Mouse (Mus musculus) layer of hippocampus, postnatal 14 days (tissue): ENCODE results near the gene Syngap1. TPM values are rescaled to one million over a fixed set of nuclear protein-coding genes. Genes with fewer than 3 reads are reported as not detected.

ENCODE experiments used
- DNase-seq, 2 experiments: peaks; one replicate each; pipeline ENCODE4 v3.0.0; 2021 to 2022; ENCODE audit warnings: low spot score in 2 of 2, mixed read lengths in 1 of 2
- total RNA-seq, 2 experiments: library from RNA; stranded (reverse); gene quantifications; 2 replicates each; pipeline ENCODE4 v1.2.3; 2021

The Syngap1 gene
- total RNA-seq, 2 experiments from 2014 or later, result 512 to 532 TPM

DNA sequence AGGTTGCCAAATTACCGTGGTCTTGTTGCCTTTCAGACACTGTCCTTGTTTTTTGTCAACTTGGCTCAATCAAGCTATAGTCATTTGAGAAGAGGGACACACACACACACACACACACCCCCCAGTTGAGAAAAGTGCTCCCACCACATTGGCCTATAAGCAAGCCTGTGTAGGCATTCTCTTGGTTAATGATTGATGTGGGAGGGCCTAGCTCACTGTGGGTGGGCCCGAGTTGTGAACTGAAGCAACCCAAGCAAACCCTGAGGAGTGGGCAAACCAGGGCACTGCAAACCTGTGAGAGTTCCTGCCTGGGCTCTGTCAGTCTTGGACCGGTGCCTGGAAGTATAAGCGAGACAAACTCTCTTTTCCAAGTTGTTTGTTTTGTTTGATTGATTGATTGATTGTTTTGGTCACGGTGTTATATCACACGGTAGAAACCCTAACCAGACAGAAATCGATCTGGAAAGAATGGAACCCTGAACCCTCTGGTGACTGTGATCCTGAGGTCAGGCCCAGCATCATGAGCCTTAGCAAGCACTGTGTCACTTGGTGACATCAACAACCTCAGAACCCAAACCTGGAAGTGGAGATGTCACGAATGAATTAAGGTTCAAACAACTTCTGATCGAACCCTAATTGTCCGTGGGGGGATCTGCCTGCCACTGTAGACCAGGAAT is 44.6 kb downstream of the Syngap1 start:
- no peak for DNase-seq

DNA sequence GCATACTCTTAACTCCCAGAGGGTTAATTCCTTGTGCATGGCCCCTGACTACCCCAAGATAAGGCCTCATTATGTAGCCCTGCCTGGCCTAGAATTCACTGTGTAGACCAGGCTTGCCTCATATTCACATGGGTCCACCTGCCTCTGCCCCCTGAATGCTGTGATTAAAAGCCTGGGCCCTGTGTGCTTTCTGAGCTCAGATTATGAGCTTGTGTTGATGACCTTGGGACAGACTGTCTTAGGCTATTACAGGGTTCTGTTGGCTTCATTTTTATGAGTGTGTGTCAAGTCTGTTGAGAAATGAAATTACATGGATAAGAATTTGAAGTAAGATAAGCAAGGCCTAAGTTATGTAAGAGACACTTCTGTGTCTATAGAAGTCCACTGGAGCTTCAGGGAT is 49.5 kb downstream of the Syngap1 start:
- DNase-seq, result no peak

DNA sequence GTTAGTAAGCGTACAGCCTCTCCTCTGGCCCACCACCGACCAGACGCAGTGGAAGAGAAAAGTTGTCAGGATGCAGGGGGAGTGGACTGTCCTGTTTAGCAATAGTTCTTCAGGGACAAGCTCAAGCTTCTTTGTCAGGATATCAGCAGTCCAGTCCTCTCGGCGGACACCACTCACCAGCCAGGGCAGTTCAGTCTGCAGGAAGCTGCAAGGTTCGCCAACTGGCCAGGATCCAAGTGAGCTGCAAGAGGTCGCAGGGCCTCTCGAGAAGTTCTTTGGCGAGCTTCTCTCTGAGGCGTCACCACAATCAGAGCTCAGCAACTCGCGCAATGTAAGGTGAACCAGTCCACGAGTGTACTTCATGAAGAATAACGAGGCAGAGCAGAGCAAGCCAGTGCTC is 53.4 kb downstream of the Syngap1 start:
- no peak for DNase-seq

DNA sequence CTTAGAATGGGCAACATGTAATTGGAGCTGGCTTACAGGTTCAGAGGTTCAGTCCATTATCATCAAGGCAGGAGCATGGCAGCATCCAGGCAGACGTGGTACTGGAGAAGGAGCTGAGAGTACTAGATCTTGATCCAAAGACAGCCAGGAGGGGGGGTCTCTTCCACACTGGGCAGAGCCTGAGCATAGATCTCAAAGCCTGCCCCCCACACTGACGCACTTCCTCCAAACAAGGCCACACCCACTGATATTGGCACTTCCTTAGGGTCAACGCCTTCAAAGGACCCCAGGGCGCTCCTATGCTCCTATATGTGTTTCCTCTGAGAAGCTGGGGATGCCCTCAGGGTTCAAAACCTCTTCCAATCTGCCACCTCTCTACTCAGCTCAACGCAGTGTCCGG is 54.0 kb downstream of the Syngap1 start:
- DNase-seq, result no peak

DNA sequence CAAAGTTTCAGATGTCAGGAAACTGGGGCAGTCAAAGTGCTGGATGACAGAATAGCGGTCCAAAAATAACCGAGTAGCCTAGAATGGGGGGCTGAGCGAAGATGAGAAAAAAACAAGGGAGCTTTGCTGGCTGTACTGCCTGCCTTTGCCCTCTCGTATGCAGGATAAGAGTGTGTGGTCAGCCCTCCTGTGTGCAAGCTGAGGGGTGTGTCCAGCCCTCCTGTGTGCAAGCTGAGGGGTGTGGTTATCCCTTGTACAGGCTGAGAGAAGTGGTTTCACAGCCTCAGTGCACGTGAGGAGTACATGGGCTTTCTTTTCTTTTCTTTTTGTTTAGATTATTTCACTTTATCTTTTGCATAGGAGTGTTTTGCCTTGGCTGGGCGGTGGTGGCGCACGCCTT is 54.5 kb downstream of the Syngap1 start:
- DNase-seq, result no peak

DNA sequence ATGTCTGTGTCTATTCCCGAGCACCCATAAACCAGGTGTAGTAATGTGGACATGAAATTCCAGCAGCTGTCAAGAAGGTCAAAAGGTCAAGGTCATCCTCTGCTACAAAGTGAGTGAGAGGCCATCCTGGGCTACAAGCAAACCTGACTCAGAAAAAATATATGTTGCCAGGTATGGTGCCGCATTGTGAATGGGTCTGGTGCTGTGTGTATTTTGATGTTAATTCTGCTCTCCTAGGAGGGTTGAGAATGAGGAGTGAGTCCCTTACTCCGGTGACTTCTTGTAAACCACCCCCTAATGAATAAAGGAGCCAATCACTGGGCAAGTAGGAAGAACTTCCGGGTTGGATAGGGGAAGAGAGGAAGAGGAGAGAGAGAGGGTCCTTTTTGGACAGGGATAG is 56.6 kb downstream of the Syngap1 start:
- DNase-seq, result no peak

DNA sequence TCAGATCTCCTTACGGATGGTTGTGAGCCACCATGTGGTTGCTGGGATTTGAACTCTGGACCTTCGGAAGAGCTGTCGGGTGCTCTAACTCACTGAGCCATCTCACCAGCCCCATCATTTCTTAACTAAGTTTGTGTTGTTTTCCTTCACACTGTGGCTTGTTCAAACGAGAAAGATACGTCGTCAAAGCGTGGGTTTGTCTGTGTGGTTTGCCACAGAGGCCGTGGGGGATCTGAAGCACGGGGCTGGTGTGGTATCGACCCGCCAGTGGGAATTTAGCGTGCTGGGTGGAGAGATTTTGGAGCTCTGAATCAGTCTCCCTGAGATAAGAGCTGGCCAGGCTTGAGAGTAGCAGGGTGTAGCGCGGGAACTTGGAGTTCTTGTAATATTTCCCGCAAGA is 57.2 kb downstream of the Syngap1 start:
- DNase-seq, result no peak

DNA sequence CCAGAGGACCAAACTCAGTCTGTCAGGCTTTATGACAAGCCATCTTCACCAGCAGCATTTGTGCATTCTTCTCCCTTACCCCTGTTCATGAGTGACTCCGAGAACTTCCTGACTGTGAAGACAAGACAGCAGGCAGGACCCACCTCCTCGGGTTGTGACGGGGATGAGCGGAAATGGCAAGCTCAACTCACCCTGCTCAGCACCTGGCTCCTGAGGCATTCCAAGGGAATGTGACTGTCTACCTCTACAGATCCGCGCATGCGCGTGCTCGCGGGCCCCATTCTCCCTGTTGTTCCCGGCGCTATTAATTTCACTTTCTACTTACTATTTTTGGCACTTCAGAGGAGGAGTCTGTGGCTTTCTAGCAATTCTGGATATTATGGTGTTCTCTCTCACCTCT is 58.9 kb downstream of the Syngap1 start:
- DNase-seq, result no peak

DNA sequence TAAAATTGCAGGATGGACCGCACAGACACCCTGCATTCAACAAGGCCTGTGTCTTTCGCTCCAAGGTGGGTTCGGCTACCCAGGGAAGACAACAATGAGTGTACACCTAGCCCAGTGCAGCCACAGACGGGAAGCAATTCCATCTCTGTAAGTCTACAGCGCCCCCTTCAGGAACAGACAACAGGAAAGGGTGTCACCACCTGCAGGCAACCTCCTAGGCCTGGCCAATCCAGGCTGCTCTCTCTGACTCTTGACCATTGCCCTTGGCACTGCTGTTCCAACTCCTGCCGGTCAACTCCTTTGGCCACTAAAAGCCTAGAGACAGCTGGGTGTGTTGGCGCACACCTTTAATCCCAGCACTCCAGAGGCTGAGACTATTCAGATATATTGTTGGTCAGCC is 60.1 kb downstream of the Syngap1 start:
- no peak for DNase-seq

DNA sequence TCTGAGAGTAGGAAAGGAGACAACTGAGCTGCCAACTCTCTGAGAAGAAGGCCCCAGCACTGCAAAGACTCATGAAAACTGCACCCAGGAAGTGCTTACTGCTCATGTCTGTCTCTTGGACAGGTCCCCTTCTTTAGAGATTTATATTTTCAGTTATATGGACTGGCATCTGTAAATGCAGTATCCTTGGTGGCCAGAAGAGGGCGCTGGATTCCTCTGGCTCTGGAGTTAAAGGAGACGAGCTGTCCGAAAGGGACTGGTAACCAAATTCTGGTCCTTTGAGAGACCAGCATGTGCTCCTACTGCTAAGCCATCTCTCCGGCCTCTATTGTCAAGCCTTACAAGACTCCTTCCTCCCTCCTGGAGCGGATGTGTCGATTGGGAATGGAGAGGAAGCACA is 60.8 kb downstream of the Syngap1 start:
- no peak for DNase-seq

DNA sequence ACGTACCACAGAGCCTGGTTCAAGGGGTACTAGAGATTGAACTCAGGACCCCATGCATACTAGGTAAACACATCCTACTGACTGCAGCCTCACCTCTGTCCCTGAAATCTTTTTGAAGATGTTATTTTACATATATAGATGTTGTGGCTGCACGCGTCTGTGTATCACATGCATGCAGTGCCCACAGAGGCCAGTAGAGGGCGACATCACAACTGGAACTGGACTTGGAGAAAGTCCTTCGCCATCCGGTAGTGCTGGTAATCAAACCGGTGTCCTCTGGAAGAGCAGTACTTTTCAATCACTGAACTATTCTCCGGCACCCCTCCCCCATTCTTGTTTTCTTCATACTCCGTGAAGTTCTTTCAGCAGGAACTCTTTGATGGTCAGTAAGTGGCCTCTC is 63.4 kb downstream of the Syngap1 start:
- no peak for DNase-seq

DNA sequence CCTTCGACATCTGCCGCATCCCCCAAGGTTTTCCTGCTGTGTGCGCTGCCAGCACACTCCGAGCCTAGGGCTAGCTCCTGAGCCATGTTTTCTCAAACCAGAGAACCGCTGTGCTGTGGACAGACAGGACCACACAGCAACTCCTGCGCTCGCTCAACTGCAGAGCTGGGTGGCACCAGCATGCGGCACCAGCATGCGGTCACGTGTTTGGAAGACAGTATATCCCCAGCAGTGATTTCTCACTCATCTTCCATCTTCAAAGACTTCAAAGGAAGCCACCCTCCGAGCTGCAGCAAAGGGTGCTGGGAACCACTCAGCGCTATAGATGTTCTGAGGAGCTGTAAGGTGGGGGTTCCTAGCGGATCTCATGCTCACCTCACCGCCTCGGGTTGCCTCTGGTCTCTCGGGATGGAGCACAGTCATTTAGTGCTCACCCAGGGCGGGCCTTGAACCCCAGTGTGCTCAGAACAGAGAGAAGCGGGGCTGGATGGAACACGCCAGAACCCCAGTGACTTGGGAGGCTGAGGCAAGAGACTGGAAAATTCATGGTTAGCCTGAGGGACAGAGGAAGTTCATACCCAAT is 63.9 kb downstream of the Syngap1 start:
- DNase-seq, result no peak

DNA sequence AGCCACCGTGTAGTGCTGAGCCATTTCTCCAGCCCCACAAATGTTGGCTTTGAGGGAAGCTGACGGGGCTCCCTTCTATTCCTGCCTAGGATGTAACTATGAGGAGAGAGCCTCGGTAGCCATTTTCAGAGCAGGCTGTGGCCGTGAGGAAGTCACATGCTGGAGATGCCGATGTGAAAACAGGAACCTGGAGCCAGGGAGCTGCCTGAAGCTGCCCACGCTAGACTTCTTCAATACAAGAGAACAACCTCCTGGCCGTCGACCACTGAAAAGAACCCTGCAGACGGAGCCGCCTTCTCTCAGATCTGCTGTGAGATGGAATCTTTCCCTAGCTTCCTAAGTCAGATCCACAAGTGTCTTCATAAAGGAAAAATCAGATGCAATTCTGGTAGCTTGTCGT is 64.6 kb downstream of the Syngap1 start:
- DNase-seq, result no peak

DNA sequence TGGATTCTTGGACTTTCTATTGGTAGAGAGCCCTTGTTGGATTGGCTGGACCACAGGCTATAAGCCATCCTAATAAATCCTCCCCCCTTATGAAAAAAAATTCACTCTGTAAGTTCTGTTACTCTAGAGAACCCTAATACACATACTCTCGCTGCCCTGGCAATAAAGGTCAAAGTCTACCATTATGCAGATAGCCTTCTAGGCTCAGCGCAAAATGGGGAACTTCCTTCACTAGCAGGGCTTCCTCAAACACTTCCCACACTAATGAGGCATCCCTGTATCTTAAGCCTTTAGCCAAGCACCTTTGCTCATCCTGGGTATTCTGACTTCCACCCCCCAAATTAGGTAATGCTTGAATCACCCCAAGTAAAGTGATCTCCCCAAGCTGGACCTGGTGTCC is 67.2 kb downstream of the Syngap1 start:
- no peak for DNase-seq

DNA sequence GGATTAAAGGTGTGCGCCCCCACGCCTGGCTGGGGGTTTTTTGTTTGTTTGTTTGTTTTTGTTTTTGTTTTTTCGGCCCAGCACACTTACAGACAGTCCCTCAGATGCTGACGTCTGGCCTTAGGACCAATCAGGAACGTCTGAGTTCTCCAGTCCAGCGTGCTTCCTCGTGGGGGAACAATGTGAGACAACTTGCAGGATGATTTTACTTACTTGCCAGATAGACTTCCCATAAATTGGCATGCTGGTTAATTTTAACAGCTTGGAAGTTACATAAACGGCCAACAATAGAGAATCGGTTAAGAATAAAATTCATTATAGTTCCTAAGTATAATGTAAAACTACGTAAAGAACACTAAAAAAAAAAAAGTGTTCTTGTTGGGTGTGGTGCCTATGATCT is 70.1 kb downstream of the Syngap1 start:
- no peak for DNase-seq

DNA sequence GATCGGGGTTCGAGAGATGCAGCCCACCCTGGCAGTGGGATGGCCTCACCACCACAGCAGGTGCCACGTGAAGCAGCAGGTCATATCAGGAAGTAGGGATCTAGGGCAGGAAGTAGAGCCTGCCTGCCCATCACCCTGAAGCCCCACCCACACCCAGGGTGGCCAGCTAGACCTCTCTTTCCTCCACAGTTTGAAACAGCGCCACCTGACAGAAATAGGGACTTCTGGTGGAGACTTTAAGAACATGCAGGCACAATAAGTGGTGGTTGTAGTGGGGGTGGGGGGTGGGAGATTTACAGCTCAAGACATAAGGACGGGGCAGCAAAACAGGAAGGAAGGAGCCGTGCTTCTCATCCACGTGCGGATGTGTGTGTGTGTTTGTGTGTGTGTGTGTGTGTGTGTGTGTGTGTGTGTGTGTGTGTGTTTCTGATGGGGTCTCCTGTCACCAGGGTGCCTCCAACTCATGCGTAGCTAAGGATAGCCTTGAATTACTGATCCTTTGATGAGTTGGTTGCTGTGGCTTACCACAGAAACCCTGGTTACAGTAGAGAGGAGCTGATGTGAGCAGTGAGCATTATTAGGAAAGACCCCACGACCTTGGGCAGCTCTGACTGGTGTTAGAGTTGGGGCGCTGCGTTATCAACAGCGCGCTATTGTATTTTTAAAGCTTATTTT is 71.1 kb downstream of the Syngap1 start:
- DNase-seq, result no peak

DNA sequence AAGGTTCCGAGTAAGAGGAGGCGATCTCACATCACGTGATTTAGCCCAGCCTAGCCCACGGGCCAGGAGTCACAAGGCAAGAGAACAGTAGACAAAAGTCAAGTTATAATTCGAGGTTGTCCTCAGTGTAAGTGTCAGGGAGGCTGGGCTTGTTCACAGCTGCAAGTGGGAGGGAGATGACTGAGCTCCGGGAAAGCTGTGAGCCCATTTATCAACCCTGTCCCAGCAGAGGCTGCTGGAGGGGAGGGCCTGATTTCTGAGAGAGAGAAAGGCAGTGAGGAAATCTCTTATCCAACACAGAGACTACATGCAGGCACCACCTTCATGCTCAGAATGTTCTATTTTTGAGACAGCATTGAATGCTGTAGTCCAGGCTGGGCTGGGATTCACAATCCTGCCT is 71.9 kb downstream of the Syngap1 start:
- no peak for DNase-seq

DNA sequence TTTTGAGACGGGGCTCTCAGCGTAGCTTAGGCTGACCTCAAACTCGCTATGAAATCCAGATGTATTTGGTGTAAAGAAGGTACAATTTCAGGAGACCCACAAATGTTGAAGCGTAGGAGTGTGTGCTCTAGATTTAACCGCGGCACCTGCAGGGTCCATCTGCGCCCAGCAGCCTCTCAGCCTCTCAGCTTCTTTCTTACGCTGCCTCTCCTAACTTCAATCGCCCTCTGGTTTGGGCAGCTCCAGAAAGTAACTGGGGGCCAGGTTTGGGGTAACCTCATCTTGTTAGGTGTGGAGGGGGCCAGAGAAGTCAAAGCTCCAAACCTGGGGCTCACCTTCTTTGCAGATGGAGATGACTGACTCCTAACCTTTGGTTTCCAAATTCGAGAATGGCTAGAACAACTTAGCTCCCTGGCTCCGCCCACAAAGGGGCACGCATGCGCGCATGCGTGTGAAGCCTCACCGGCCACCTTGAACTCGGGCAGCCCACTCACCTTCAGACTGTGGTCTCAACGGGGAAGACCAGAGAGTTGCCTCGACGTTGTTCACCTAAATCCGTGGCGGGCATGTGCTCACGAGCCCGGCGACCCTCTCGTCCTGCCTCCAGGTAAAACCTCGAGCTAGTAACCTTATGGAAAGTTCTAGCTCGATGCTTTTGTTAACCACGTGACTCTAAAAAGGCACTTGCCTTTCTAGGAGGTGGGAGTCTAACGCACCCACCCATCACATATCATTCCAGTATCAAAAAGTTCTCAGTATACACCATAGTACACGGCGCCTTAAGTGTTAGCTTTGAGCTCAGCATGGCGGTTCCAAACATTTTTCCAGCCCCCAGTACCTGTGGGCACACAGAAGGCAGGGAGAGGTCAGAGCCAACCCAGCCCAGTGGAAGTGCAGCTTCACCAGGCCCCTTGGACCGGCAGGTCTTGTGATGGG is 76.8 kb downstream of the Syngap1 start:
- DNase-seq, result peak; percentile 80 to 88

DNA sequence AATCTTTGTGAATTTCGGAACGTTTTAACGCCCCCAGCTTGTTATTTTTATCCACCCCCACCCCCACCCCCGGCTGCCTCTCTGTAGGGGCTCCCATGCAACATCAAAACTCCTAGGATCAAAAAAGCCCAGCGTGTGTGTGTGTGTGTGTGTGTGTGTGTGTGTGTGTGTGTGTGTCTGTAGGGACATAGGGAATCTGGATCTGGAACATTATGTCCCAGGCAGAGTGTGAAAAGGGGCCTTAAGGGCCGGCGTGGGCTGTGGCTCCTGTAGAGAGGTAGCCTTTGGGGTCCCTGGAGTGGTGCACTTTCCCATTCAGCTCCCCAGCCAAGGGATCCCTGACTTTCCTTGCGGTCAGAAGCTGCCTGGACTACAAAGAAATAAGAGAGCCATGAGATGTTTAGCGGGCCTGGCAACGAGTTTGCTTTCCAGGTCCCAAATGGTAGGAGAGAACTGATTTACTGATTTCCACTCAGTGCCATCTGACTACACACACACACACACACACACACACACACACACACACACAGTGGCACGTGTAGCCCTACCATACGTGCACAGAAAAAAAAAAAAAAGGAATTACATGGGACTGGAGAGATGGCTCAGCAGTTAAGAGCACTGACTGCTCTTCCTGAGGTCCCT is 77.6 kb downstream of the Syngap1 start:
- peak; percentile 57 to 60 for DNase-seq

DNA sequence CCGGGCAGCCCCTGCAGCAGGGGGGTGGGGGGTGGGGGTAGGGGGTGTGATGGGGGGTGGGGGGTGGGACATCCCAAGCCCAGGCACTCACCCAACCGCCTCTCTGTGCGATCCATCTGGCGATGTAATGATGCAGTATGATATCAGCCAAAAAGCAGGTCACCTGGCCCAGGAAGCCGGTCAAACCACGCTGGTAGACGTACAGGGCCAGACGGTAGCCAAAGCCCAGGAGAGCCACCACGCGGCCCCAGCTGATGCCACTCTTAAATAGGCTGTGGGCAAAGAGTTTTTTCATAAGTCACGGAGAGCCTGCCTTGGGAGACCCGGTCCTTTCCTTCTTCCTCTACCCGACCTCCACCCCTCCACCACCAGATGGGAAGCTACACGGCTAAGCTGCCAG is 80.0 kb downstream of the Syngap1 start:
- no peak for DNase-seq

DNA sequence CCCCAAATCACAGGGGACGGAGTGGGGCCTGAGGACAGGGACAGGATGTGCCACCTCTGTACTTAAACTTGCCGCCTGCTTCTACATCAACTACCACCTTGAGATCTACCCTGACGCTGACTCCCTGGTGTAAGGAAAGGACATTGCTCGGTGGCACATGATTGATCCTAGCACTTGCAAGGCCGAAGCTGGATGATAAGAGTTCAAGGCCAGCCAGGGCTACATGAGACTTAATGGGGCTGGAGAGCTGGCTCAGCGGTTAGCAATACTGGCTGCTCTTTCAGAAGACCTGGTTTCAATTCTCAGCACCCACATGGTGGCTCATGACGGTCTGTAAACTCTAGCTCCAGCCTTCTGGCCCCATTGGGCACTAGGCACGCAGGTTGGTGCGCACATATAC is 80.7 kb downstream of the Syngap1 start:
- DNase-seq, result no peak
